Mouse (Mus musculus): ENCODE data around the gene Gls. TPM values are rescaled to one million over a fixed set of nuclear protein-coding genes. Genes with fewer than 3 reads are reported as not detected.

The Gls gene
- polyA plus RNA-seq (2015; fragmentation: Illumina TruSeq; extraction: RNeasy Lipid Tissue Mini Kit (QIAGEN cat#74804); ENCODE audit: insufficient read depth, low read depth, low replicate concordance) = 16.3 TPM

DNA sequence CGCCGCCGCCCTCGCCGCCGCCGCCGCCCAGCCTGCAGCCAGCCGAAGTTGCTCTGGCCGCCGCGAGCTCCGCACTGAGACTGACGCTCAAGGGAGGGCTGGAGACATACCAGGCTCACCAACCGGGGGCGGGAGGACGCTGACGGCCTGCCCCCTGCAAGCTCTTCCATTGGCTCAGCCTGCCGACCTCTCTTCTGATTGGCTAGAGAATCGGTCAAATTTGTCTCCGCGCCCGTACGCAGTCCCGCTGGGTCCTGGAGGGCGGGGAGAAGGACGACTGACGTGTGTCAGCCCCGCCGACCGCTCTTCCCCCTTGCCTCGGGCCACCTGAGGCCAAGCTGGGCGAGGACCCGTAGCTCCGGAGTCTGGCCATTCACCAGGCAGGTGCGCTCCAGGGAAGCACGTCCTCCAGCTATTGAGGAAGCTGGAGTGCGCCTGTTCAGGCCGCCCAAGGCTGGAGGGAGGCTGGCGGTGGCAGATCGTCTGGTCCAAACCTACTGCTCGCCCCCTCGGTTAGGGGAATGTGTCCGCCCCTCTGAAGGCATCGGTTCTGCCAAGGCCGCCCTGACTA is at the start of gene Gls:
TSS of gene Gls (minus strand) at position 90 of the 571 bp plus-strand sequence.

GRCm38 (mm10) chr1:52118860-52119591 is 114.0 kb downstream of the Gls start, which contains the start of gene Stat1:
Gene Stat1 (plus strand): TSS chr1:52119440.

Other genes with a start within 250 kb of the Gls start
- gene Stat4, start 246.1 kb downstream of the Gls start, polyA plus RNA-seq (2015; fragmentation: Illumina TruSeq; extraction: RNeasy Lipid Tissue Mini Kit (QIAGEN cat#74804); ENCODE audit: insufficient read depth, low read depth, low replicate concordance) = 0.66 TPM
- gene Stat1, start 113.8 kb downstream of the Gls start, polyA plus RNA-seq (2015; fragmentation: Illumina TruSeq; extraction: RNeasy Lipid Tissue Mini Kit (QIAGEN cat#74804); ENCODE audit: insufficient read depth, low read depth, low replicate concordance) = 7.3 TPM

Measured in pancreas, adult 10 weeks (tissue).